Mouse (Mus musculus) layer of hippocampus, postnatal 10 days (tissue): ENCODE results near the gene Adgrf3. TPM values are rescaled to one million over a fixed set of nuclear protein-coding genes. Genes with fewer than 3 reads are reported as not detected.

Source experiments
- DNase-seq, 2 experiments: peaks; one replicate each; pipeline ENCODE4 v3.0.0; 2021; ENCODE audit warnings: low spot score in 2 of 2
- microRNA-seq, 2 experiments: library from miRNA; unstranded; fragments of <30 nt; microRNA quantifications; one replicate each; pipeline ENCODE4 v1.2.0; 2021
- total RNA-seq, 2 experiments: library from RNA; stranded (reverse); gene quantifications; 2 replicates each; pipeline ENCODE4 v1.2.3; 2021

Adgrf3 gene
- total RNA-seq, 2 experiments from 2014 or later, result not detected

DNA sequence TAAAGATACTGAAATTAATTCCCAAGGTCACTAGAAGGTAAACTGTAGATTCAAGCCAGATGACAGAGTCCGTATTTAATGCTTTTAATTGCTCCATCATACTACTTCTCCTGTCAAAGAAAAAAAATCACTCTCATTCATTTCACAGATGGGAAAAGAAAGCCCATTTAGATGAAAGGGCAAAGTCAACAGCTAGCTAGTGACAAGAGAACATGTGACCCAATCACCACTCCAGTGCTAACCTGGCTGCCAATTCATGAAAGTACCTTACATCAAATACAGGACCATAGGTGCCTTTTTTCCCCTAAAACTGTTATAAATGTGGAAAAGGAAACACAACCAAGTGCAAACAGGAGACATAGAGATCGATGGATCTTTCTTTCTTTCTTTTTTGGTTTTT, 52.3 kb downstream of the Adgrf3 start:
- no peak for DNase-seq

DNA sequence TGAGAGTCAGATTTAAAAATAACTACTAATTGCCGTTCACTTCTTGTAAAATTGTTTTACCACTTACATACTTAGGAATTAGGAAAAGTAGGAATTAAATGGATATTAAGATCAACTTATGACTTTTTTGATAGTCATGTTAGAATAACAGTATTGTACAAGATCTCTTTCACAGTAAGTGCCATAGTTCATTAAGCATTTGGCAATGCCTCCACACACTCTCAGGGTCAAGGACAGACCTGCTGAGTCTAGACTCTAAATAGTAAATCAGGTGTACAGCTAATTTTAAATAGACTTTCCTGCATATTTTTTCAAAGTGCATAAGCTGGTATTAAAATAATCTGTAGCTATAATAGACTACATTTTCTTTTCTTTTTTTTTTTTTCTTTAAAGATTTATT, 53.1 kb downstream of the Adgrf3 start:
- DNase-seq, result no peak

DNA sequence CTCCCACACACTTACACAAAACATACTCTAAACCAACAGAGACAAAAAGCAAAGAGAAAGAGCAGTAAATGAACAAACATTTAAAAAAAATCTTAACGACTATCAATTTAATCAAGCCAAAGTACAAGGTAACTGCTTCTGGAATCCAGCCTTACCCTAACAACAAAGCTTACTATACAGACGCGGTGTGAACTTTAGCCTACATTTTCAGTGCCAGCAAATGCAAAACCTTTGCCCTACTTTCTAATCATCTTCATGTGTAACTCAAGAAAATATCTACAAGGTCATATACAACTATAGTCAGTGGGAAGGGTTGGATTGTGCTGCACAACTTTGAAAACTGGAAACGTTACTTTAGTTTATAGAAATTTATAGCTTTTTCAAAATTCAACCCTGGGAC, 53.5 kb downstream of the Adgrf3 start:
- DNase-seq, result no peak

DNA sequence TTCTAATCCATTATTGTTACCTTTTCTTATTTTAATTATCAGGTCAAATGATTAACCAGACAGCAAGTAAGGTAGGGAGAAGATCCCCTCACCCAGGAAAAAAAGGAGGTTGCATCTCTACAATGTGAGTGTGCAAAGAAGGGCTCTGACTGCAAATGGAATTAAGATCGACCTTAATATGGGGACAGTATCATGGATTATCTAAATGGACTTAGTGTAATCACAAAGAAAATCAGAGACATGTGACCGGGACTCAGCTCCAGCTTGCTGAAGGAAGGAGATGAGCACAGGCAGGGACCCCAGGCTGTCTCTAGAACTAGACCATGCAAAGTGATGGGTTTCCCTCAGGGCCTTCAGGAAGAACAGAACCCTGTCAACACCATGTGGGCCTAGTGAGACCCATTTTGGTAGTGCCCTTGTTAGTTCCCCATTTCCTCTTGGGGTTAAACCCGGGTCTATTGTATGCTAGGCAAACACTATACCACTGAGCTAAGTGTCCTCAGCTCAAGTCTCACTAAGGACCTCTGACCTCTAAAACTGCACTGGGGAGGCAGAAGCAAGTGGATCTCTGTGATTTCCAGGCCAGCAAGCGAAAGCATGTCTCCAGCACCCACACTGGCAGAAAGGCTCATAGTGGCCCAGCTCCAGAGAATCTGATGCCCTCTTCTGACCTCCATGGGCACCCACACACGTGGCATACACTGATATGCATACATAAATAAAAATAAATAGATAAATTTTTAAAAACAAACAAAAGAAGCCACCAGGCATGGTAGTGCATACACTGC, 57.2 kb downstream of the Adgrf3 start:
- no peak for DNase-seq

DNA sequence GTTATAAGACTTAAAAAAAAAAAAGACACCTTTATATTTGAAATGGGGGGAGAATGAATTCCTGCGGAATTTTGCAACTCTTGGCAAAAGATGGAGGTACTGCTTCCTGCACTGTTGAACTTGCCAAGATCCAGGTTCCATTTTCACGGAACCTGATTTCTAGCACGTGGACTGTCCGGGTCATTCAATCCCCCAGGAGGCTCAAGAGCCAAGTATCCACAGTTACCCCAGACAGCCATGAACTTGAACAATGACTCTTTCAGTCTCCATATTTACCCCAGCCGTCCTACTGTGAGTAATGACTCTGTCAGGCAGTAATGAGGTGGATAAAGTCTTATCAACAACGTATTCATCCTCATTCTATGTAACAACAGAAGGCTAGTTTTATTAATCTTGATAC, 59.0 kb downstream of the Adgrf3 start:
- no peak for DNase-seq

Small RNA genes lying within 50 kb of the gene (microRNA-seq; reads per million reads assigned to microRNA genes)
- 1.6 to 2.0 reads per million in 2 experiments for gene Mir1960

Other genes with a start within 250 kb of the Adgrf3 start
- gene Il6, start 192.6 kb downstream of the Adgrf3 start, total RNA-seq, result not detected
- 1 to 10 TPM; 9.4 to 9.5 TPM for gene Tyms, start 132.1 kb downstream of the Adgrf3 start, total RNA-seq
- 10 to 100 TPM; 14.5 to 15.8 TPM for gene Garem2, start 100.6 kb downstream of the Adgrf3 start, total RNA-seq
- 1 to 10 TPM; 5.0 TPM for gene 3110082J24Rik, start 99.6 kb downstream of the Adgrf3 start, total RNA-seq
- gene Hadha, start 50.6 kb downstream of the Adgrf3 start, total RNA-seq, result 10 to 100 TPM; 69.7 to 95.5 TPM
- gene Hadhb, start 50.5 kb downstream of the Adgrf3 start, total RNA-seq, result 10 to 100 TPM; 68.6 to 75.7 TPM
- gene Selenoi, start 26.9 kb upstream of the Adgrf3 start, total RNA-seq, result 10 to 100 TPM; 59.5 to 61.1 TPM
- 10 to 100 TPM; 16.3 to 16.5 TPM for gene Drc1, start 75.7 kb upstream of the Adgrf3 start, total RNA-seq